ENCODE assay signal across 10 mouse cellular contexts in the genomic region with DNA sequence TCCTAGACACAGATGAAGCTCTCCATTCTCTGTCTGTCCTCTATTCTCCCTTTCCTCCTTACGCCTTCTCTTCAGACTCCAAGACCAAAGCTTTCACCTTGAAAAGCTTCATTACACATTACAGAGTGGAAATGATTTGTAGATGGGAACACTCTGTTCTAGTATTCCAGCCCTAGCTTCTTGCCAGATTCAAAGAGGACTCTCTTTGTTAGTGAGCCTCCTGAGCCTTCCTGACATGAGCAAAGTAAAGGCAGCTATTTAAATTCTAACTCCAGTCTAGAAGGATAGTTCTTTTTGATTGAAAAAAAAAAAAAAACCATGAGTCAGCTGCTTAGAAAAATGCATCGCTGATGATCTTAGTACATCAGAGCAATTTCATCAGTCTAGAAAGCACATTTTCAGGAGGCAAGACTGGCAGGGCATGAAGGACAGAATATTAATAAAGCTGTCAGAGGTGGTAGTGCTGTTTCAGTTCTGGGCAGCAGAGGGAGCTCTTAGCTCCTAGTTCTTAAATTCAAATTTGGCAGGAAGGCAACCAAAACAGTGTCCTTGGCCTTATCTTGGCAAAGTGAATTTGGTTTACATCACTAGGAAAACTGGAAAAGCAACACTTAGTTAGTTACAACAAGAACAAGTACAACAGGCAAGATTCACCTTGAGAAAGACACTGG. TPM values are rescaled to one million over a fixed set of nuclear protein-coding genes. Genes with fewer than 3 reads are reported as not detected.
A peak's percentile ranks its signal among the peaks of the same experiment; 100 is the strongest.
DNase-seq lines count a peak whose midpoint lies in the region; ATAC-seq and TF ChIP-seq lines count a peak whose summit lies in the region.
"Had no signal": no experiment of that assay in that cellular context is flagged by ENCODE, and none has a peak within 500 bp of the region (broad histone marks: within the 10 kb centered on the region; RNA-seq: fewer than 3 reads in every experiment).

No protein-coding gene starts in this region.

- no peak overlapping the region for H3K9ac ChIP-seq in neural tube, embryonic 11.5 days (ENCODE audit: low read length)
- no peak overlapping the region for H3K9ac ChIP-seq in midbrain, embryonic 16.5 days (ENCODE audit: low read depth, low read length)
- H3K9ac ChIP-seq: liver, embryonic 13.5 days; stomach, embryonic 15.5 days had no signal

- peak; percentile 63 for DNase-seq in neural tube, embryonic 11.5 days (ENCODE audit: low spot score)
- DNase-seq in neural tube, embryonic 10.5 days (ENCODE audit: extremely low spot score, low spot score) = no peak
- peak; percentile 64 for DNase-seq in adrenal gland, adult 8-10 months
- DNase-seq in embryonic facial prominence, embryonic 10.5 days (ENCODE audit: low spot score) = peak; percentile 45
- peak; percentile 66 to 71 for DNase-seq in left cerebral cortex, adult 2 months (ENCODE audit: extremely low spot score in 1 of 2, low spot score in 2 of 2)
- DNase-seq in yolk sac, embryonic 10.5 days (ENCODE audit: low spot score) = no peak
- DNase-seq: liver, embryonic 13.5 days had no signal

- no peaks in the 10 kb centered on the region for H3K27me3 ChIP-seq in neural tube, embryonic 11.5 days (ENCODE audit: control insufficient read depth, insufficient read depth, low read length)
- H3K27me3 ChIP-seq in embryonic facial prominence, embryonic 10.5 days (replicated peaks; ENCODE audit: low read depth, poor library complexity, severe bottlenecking) = no peaks in the 10 kb centered on the region
- H3K27me3 ChIP-seq in midbrain, embryonic 16.5 days (ENCODE audit: control insufficient read depth, insufficient read depth, low read depth, low read length) = no peaks in the 10 kb centered on the region
- H3K27me3 ChIP-seq: liver, embryonic 13.5 days; stomach, embryonic 15.5 days had no signal

- no peak overlapping the region for H3K4me2 ChIP-seq in neural tube, embryonic 11.5 days (ENCODE audit: low read depth)
- H3K4me2 ChIP-seq in midbrain, embryonic 16.5 days (ENCODE audit: low read length) = no peak overlapping the region
- H3K4me2 ChIP-seq: liver, embryonic 13.5 days; stomach, embryonic 15.5 days had no signal

- H3K4me3 ChIP-seq in neural tube, embryonic 11.5 days (ENCODE audit: low read depth, low read length) = no peak overlapping the region
- no peak overlapping the region for H3K4me3 ChIP-seq in embryonic facial prominence, embryonic 10.5 days
- H3K4me3 ChIP-seq in left cerebral cortex, adult 2 months = no peak overlapping the region
- no peak overlapping the region for H3K4me3 ChIP-seq in midbrain, embryonic 16.5 days (ENCODE audit: low read depth, low read length)
- H3K4me3 ChIP-seq: liver, embryonic 13.5 days; stomach, embryonic 15.5 days had no signal

- no peak overlapping the region for H3K27ac ChIP-seq in neural tube, embryonic 11.5 days (ENCODE audit: low read depth, low read length)
- H3K27ac ChIP-seq in embryonic facial prominence, embryonic 10.5 days (replicated peaks) = no peak overlapping the region
- peak overlapping the region; percentile 32; the same call in 1 of the 2 replicates for H3K27ac ChIP-seq in left cerebral cortex, adult 2 months
- peak overlapping the region; percentile 53; the same call in 1 of the 2 replicates for H3K27ac ChIP-seq in midbrain, embryonic 16.5 days (ENCODE audit: low read length)
- H3K27ac ChIP-seq: liver, embryonic 13.5 days; stomach, embryonic 15.5 days had no signal

- ATAC-seq in neural tube, embryonic 11.5 days (ENCODE audit: insufficient read depth, low FRiP score, low TSS enrichment) = no peak
- peak; percentile 65 to 71; a peak in 2 of 4 replicates for ATAC-seq in hematopoietic stem cell, adult 5-6 weeks (replicated peaks in 1 of 2; ENCODE audit: insufficient read depth in 1 of 2, low FRiP score in 2 of 2, low TSS enrichment in 1 of 2, low read depth in 1 of 2, poor library complexity in 2 of 2, severe bottlenecking in 2 of 2)
- peak; percentile 62; the same call in 1 of the 2 replicates for ATAC-seq in midbrain, embryonic 16.5 days

- no peaks in the 10 kb centered on the region for H3K4me1 ChIP-seq in neural tube, embryonic 11.5 days (ENCODE audit: control insufficient read depth, insufficient read depth, low read length)
- no peaks in the 10 kb centered on the region for H3K4me1 ChIP-seq in embryonic facial prominence, embryonic 10.5 days
- H3K4me1 ChIP-seq in midbrain, embryonic 16.5 days (ENCODE audit: control insufficient read depth, insufficient read depth, low read length) = no peaks in the 10 kb centered on the region
- H3K4me1 ChIP-seq: liver, embryonic 13.5 days; stomach, embryonic 15.5 days had no signal

- peak; percentile 80 for TF ChIP-seq CTCF in left cerebral cortex, adult 2 months (IDR thresholded peaks at IDR 0.05)

- no peaks in the 10 kb centered on the region for H3K9me3 ChIP-seq in neural tube, embryonic 11.5 days (ENCODE audit: control insufficient read depth, low read length)
- H3K9me3 ChIP-seq in embryonic facial prominence, embryonic 10.5 days = no peaks in the 10 kb centered on the region
- H3K9me3 ChIP-seq in midbrain, embryonic 16.5 days (replicated peaks; ENCODE audit: control insufficient read depth, low read length, poor library complexity, severe bottlenecking) = no peaks in the 10 kb centered on the region
- H3K9me3 ChIP-seq: liver, embryonic 13.5 days; stomach, embryonic 15.5 days had no signal

- intact Hi-C loops in left cerebral cortex, adult 2 months (cut with DNase I) = loop anchor here (10.0 kb wide), 2 partner anchors 1619 to 1739 kb away; no protein-coding TSS in a partner anchor

- no peaks in the 10 kb centered on the region for H3K36me3 ChIP-seq in neural tube, embryonic 11.5 days (ENCODE audit: control insufficient read depth, insufficient read depth, low read length)
- no peaks in the 10 kb centered on the region for H3K36me3 ChIP-seq in embryonic facial prominence, embryonic 10.5 days (replicated peaks)
- no peaks in the 10 kb centered on the region for H3K36me3 ChIP-seq in midbrain, embryonic 16.5 days (ENCODE audit: control insufficient read depth, insufficient read depth, low read length)
- H3K36me3 ChIP-seq: liver, embryonic 13.5 days; stomach, embryonic 15.5 days had no signal

- WGBS in neural tube, embryonic 11.5 days = 52% methylated on average over 2 of the region's 2 CpGs
- 60% methylated on average over 2 of the region's 2 CpGs for WGBS in embryonic facial prominence, embryonic 10.5 days
- WGBS in midbrain, embryonic 16.5 days = 48% methylated on average over 2 of the region's 2 CpGs

RNA-seq across cellular contexts. Expression of gene Cyp2j5, which starts 41.5 kb away (rescaled TPM):
- not detected in 2 replicates for polyA plus RNA-seq in neural tube, embryonic 11.5 days (2014; fragmentation: Nextera tagmentation; extraction: Ambion mirVana)
- total RNA-seq in adrenal gland, adult 8-10 months (2022) = under 1 TPM in 2 of 4 experiments, not detected in 2; 0.09 to 0.16 TPM
- polyA plus RNA-seq in embryonic facial prominence, embryonic 10.5 days (2016; fragmentation: Nextera tagmentation; extraction: Ambion mirVana) = not detected in 2 replicates
- not detected in 2 replicates for total RNA-seq in hematopoietic stem cell, adult 5-6 weeks (2017)
- not detected for total RNA-seq in left cerebral cortex, adult 2 months (2021)
- not detected in 2 replicates for polyA plus RNA-seq in midbrain, embryonic 16.5 days (2015; fragmentation: Nextera tagmentation; extraction: Ambion mirVana)
- polyA plus RNA-seq: stomach, embryonic 15.5 days had no signal

Comparison
In these comparisons a context has a peak if more than half of its experiments do, and no peak if none do; other contexts are left out.
1. DNase-seq: peak in neural tube, embryonic 11.5 days (single experiment), adrenal gland, adult 8-10 months (single experiment), embryonic facial prominence, embryonic 10.5 days (single experiment) and left cerebral cortex, adult 2 months (2 of 2); none in neural tube, embryonic 10.5 days (single experiment) and yolk sac, embryonic 10.5 days (single experiment).
2. H3K27ac ChIP-seq: peak in left cerebral cortex, adult 2 months (single experiment) and midbrain, embryonic 16.5 days (single experiment); none in neural tube, embryonic 11.5 days (single experiment) and embryonic facial prominence, embryonic 10.5 days (single experiment).